Mouse (Mus musculus) E14TG2a.4 (cell line): ENCODE data around the gene Cldn11.

Experiments used
- CTCF ChIP-seq: conservative IDR thresholded peaks from 2 replicates; pipeline ENCODE4 v1.5.1; 2014; ENCODE audit warnings: low read length
- POU5F1 ChIP-seq: IDR thresholded peaks from 2 replicates; pipeline ENCODE4 v1.6.1; 2014; ENCODE audit warnings: low read length, borderline replicate concordance

GRCm38 (mm10) chr3:31157776-31158175, 8.1 kb downstream of the Cldn11 start:
- TF ChIP-seq CTCF (no peak), POU5F1 (no peak)
